32 mouse cellular contexts compared by ENCODE assay signal in the genomic region with DNA sequence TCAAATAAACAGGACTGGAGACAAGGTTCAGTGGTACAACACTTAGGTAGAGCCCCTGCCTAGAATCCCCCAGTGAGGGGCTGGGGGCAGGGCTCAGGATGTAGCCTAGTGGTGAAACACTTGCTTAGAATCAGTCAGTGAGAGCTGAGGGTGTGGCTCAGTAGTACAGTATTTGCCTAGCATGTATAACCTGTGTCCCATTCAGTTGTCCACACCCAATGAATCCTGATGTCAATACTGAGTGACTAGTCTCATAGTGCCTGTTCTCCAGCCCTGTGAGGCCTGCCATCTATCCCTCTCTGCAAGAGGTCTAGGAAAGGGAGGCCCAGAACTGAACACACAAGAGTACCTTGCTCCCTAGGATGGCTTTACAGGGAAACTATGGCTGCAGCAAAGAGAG.
"Had no signal": no experiment of that assay in that cellular context is flagged by ENCODE, and none has a peak within 500 bp of the region (broad histone marks: within the 10 kb centered on the region; RNA-seq: fewer than 3 reads in every experiment).

No protein-coding gene starts in this region.

- H3K27me3 ChIP-seq: limb, embryonic 12.5 days; limb, embryonic 13.5 days; limb, embryonic 15.5 days; liver, embryonic 12.5 days; liver, embryonic 13.5 days; liver, embryonic 15.5 days; lung, embryonic 15.5 days; megakaryocyte, embryonic 14.5 days; midbrain, embryonic 12.5 days; midbrain, embryonic 13.5 days; midbrain, embryonic 15.5 days had no signal

- H3K36me3 ChIP-seq: midbrain, embryonic 15.5 days had no signal

- ATAC-seq: liver, embryonic 12.5 days; liver, postnatal 0 days; lung, postnatal 0 days; midbrain, embryonic 13.5 days; midbrain, embryonic 15.5 days; midbrain, embryonic 16.5 days had no signal

- DNase-seq: left cerebral cortex, postnatal 4 days; liver; liver, embryonic 13.5 days; liver, postnatal 0 days; lung, adult 18-20 months; lung, adult 2 months; lung, embryonic 14.5 days; lung, postnatal 10 days; lung, postnatal 14 days; lung, postnatal 36 days; lung, postnatal 4 days; midbrain, embryonic 14.5 days had no signal

- H3K9ac ChIP-seq: limb, embryonic 12.5 days; limb, embryonic 13.5 days; limb, embryonic 15.5 days; liver, embryonic 12.5 days; liver, embryonic 13.5 days; liver, embryonic 14.5 days; liver, embryonic 15.5 days; liver, postnatal 0 days; lung, embryonic 14.5 days; lung, embryonic 15.5 days; midbrain, embryonic 12.5 days; midbrain, embryonic 13.5 days; midbrain, embryonic 15.5 days had no signal

- H3K9me3 ChIP-seq: limb, embryonic 10.5 days; limb, embryonic 12.5 days; limb, embryonic 13.5 days; limb, embryonic 15.5 days; liver, embryonic 12.5 days; liver, embryonic 13.5 days; liver, embryonic 15.5 days; lung, embryonic 15.5 days; megakaryocyte, embryonic 14.5 days; midbrain, embryonic 10.5 days; midbrain, embryonic 12.5 days; midbrain, embryonic 13.5 days; midbrain, embryonic 15.5 days had no signal

- H3K4me1 ChIP-seq: liver, embryonic 12.5 days; liver, embryonic 13.5 days; liver, embryonic 15.5 days; midbrain, embryonic 10.5 days had no signal

- H3K27ac ChIP-seq: left cerebral cortex, adult 2 months; limb, embryonic 10.5 days; limb, embryonic 12.5 days; limb, embryonic 13.5 days; limb, embryonic 15.5 days; liver, embryonic 12.5 days; liver, embryonic 13.5 days; liver, embryonic 14.5 days; liver, embryonic 15.5 days; lung, embryonic 15.5 days; macrophage; midbrain, embryonic 10.5 days; midbrain, embryonic 12.5 days; midbrain, embryonic 13.5 days; midbrain, embryonic 15.5 days had no signal

- H3K4me3 ChIP-seq: left cerebral cortex, adult 2 months; limb, embryonic 10.5 days; limb, embryonic 12.5 days; limb, embryonic 13.5 days; limb, embryonic 15.5 days; liver, embryonic 12.5 days; liver, embryonic 13.5 days; liver, embryonic 15.5 days; lung, embryonic 15.5 days; megakaryocyte, embryonic 14.5 days; midbrain, embryonic 10.5 days; midbrain, embryonic 12.5 days; midbrain, embryonic 13.5 days; midbrain, embryonic 15.5 days; myocyte had no signal

- H3K4me2 ChIP-seq: limb, embryonic 12.5 days; limb, embryonic 13.5 days; limb, embryonic 15.5 days; liver, embryonic 11.5 days; liver, embryonic 12.5 days; liver, embryonic 13.5 days; liver, embryonic 15.5 days; lung, embryonic 14.5 days; lung, embryonic 15.5 days; midbrain, embryonic 11.5 days; midbrain, embryonic 12.5 days; midbrain, embryonic 13.5 days; midbrain, embryonic 15.5 days had no signal
